Mouse (Mus musculus): ENCODE measurements around the gene Robo1. TPM values are rescaled to one million over a fixed set of nuclear protein-coding genes. Genes with fewer than 3 reads are reported as not detected.

The Robo1 gene
- polyA plus RNA-seq, 1 experiment from 2014 or later = 54.0 TPM

- Histone ChIP-seq H3K9me3 (no peaks in the 10 kb centered on the region), H3K4me1 (peaks cover 3% of the 10 kb centered on the region), H3K4me2 (replicated peaks) (no peak overlapping the region), H3K27me3 (no peaks in the 10 kb centered on the region), H3K9ac (replicated peaks) (no peak overlapping the region), H3K27ac (replicated peaks) (no peak overlapping the region), H3K36me3 (peaks cover 9% of the 10 kb centered on the region), H3K4me3 (no peak overlapping the region)
- no peak for ATAC-seq (replicated peaks)
- 88% methylated on average over 21 of the region's 21 CpGs for WGBS
Observed at GRCm38 (mm10) chr16:72990376-72991167, 682.5 kb downstream of the Robo1 start.

GRCm38 (mm10) chr16:72993189-72993588, 685.1 kb downstream of the Robo1 start:
- Histone ChIP-seq H3K9ac (replicated peaks) (no peak overlapping the region), H3K4me3 (no peak overlapping the region), H3K9me3 (no peaks in the 10 kb centered on the region), H3K4me2 (replicated peaks) (no peak overlapping the region), H3K27ac (replicated peaks) (no peak overlapping the region), H3K27me3 (no peaks in the 10 kb centered on the region), H3K36me3 (peaks cover 9% of the 10 kb centered on the region), H3K4me1 (peaks cover 14% of the 10 kb centered on the region)
- no peak for ATAC-seq (replicated peaks)
- 78% methylated on average over 8 of the region's 8 CpGs for WGBS

- Histone ChIP-seq H3K27ac (replicated peaks) (no peak overlapping the region), H3K4me3 (no peak overlapping the region), H3K9ac (replicated peaks) (no peak overlapping the region), H3K4me1 (peaks cover 16% of the 10 kb centered on the region), H3K4me2 (replicated peaks) (no peak overlapping the region), H3K9me3 (no peaks in the 10 kb centered on the region), H3K27me3 (no peaks in the 10 kb centered on the region), H3K36me3 (peaks cover 9% of the 10 kb centered on the region)
- 85% methylated on average over 10 of the region's 10 CpGs for WGBS
- ATAC-seq (replicated peaks) = no peak
Observed at GRCm38 (mm10) chr16:72993594-72993993, 685.5 kb downstream of the Robo1 start.

- Histone ChIP-seq H3K9me3 (no peaks in the 10 kb centered on the region), H3K27ac (replicated peaks) (peak overlapping the region; percentile 69), H3K27me3 (no peaks in the 10 kb centered on the region), H3K4me3 (no peak overlapping the region), H3K36me3 (peaks cover 8% of the 10 kb centered on the region), H3K9ac (replicated peaks) (no peak overlapping the region), H3K4me1 (peaks cover 19% of the 10 kb centered on the region), H3K4me2 (replicated peaks) (no peak overlapping the region; the same call in 1 of the 2 replicates)
- ATAC-seq (replicated peaks) = peak; percentile 61
- WGBS = 8% methylated on average over 8 of the region's 8 CpGs
Observed at GRCm38 (mm10) chr16:72995251-72995954, 687.3 kb downstream of the Robo1 start.

- no peaks in the 10 kb centered on the region for H3K9me3 ChIP-seq
- no peak overlapping the region for H3K4me2 ChIP-seq (replicated peaks)
- H3K4me3 ChIP-seq = no peak overlapping the region
- H3K4me1 ChIP-seq = peaks cover 19% of the 10 kb centered on the region
- H3K36me3 ChIP-seq = peaks cover 2% of the 10 kb centered on the region; the same call in 1 of the 2 replicates
- H3K27ac ChIP-seq (replicated peaks) = peak overlapping the region; percentile 69
- 24% methylated on average over 10 of the region's 10 CpGs for WGBS
- no peaks in the 10 kb centered on the region for H3K27me3 ChIP-seq
- no peak overlapping the region for H3K9ac ChIP-seq (replicated peaks)
- no peak for ATAC-seq (replicated peaks)
Observed at GRCm38 (mm10) chr16:72995955-72996535, 687.9 kb downstream of the Robo1 start.

GRCm38 (mm10) chr16:72998677-72999076, 690.6 kb downstream of the Robo1 start:
- Histone ChIP-seq H3K9me3 (no peaks in the 10 kb centered on the region), H3K4me3 (no peak overlapping the region), H3K27ac (replicated peaks) (no peak overlapping the region), H3K4me1 (peaks cover 19% of the 10 kb centered on the region), H3K9ac (replicated peaks) (no peak overlapping the region), H3K27me3 (no peaks in the 10 kb centered on the region), H3K36me3 (no peaks in the 10 kb centered on the region), H3K4me2 (replicated peaks) (no peak overlapping the region)
- no peak for ATAC-seq (replicated peaks)
- 68% methylated on average over 6 of the region's 6 CpGs for WGBS

GRCm38 (mm10) chr16:73002685-73003084, 694.6 kb downstream of the Robo1 start:
- H3K27me3 ChIP-seq = no peaks in the 10 kb centered on the region
- H3K27ac ChIP-seq (replicated peaks) = no peak overlapping the region
- no peak overlapping the region for H3K9ac ChIP-seq (replicated peaks)
- WGBS = 88% methylated on average over 4 of the region's 4 CpGs
- H3K4me2 ChIP-seq (replicated peaks) = no peak overlapping the region
- peaks cover 4% of the 10 kb centered on the region; the same call in 1 of the 2 replicates for H3K36me3 ChIP-seq
- peaks cover 5% of the 10 kb centered on the region; the same call in 1 of the 2 replicates for H3K4me1 ChIP-seq
- H3K9me3 ChIP-seq = no peaks in the 10 kb centered on the region
- ATAC-seq (replicated peaks) = no peak
- no peak overlapping the region for H3K4me3 ChIP-seq

- H3K36me3 ChIP-seq = peaks cover 4% of the 10 kb centered on the region; the same call in 1 of the 2 replicates
- ATAC-seq (replicated peaks) = no peak
- WGBS = 98% methylated on average over 11 of the region's 11 CpGs
- no peaks in the 10 kb centered on the region for H3K9me3 ChIP-seq
- no peak overlapping the region for H3K4me3 ChIP-seq
- no peak overlapping the region for H3K4me2 ChIP-seq (replicated peaks)
- no peak overlapping the region for H3K27ac ChIP-seq (replicated peaks)
- no peaks in the 10 kb centered on the region; the same call in 1 of the 2 replicates for H3K4me1 ChIP-seq
- no peak overlapping the region for H3K9ac ChIP-seq (replicated peaks)
- no peaks in the 10 kb centered on the region for H3K27me3 ChIP-seq
Observed at GRCm38 (mm10) chr16:73004601-73005000, 696.5 kb downstream of the Robo1 start.

GRCm38 (mm10) chr16:73005831-73006230, 697.7 kb downstream of the Robo1 start:
- no peak overlapping the region for H3K4me3 ChIP-seq
- H3K4me1 ChIP-seq = no peaks in the 10 kb centered on the region; the same call in 1 of the 2 replicates
- ATAC-seq (replicated peaks) = no peak
- 52% methylated on average over 4 of the region's 4 CpGs for WGBS
- H3K9me3 ChIP-seq = no peaks in the 10 kb centered on the region
- H3K36me3 ChIP-seq = peaks cover 4% of the 10 kb centered on the region; the same call in 1 of the 2 replicates
- H3K4me2 ChIP-seq (replicated peaks) = no peak overlapping the region
- H3K27ac ChIP-seq (replicated peaks) = no peak overlapping the region
- H3K9ac ChIP-seq (replicated peaks) = no peak overlapping the region
- H3K27me3 ChIP-seq = no peaks in the 10 kb centered on the region

- H3K36me3 ChIP-seq = peaks cover 4% of the 10 kb centered on the region; the same call in 1 of the 2 replicates
- 18% methylated on average over 8 of the region's 8 CpGs for WGBS
- no peaks in the 10 kb centered on the region for H3K9me3 ChIP-seq
- no peaks in the 10 kb centered on the region; the same call in 1 of the 2 replicates for H3K4me1 ChIP-seq
- H3K27ac ChIP-seq (replicated peaks) = no peak overlapping the region
- H3K4me3 ChIP-seq = no peak overlapping the region
- no peak overlapping the region for H3K9ac ChIP-seq (replicated peaks)
- no peak for ATAC-seq (replicated peaks)
- H3K4me2 ChIP-seq (replicated peaks) = no peak overlapping the region
- no peaks in the 10 kb centered on the region for H3K27me3 ChIP-seq
Observed at GRCm38 (mm10) chr16:73007434-73007833, 699.3 kb downstream of the Robo1 start.

- Histone ChIP-seq H3K27me3 (no peaks in the 10 kb centered on the region), H3K4me1 (no peaks in the 10 kb centered on the region; the same call in 1 of the 2 replicates), H3K4me3 (no peak overlapping the region), H3K36me3 (0 out of 2 replicates have a peak, but pooled peaks cover 4% of the 10 kb centered on the region), H3K9me3 (no peaks in the 10 kb centered on the region), H3K27ac (replicated peaks) (no peak overlapping the region), H3K4me2 (replicated peaks) (no peak overlapping the region), H3K9ac (replicated peaks) (no peak overlapping the region)
- ATAC-seq (replicated peaks) = no peak
- 69% methylated on average over 7 of the region's 7 CpGs for WGBS
Observed at GRCm38 (mm10) chr16:73011313-73011712, 703.2 kb downstream of the Robo1 start.

- no peak overlapping the region for H3K27ac ChIP-seq (replicated peaks)
- H3K36me3 ChIP-seq = 0 out of 2 replicates have a peak, but pooled peaks cover 4% of the 10 kb centered on the region
- no peak overlapping the region for H3K4me3 ChIP-seq
- no peak overlapping the region for H3K9ac ChIP-seq (replicated peaks)
- WGBS = 93% methylated on average over 11 of the region's 11 CpGs
- H3K9me3 ChIP-seq = no peaks in the 10 kb centered on the region
- H3K27me3 ChIP-seq = no peaks in the 10 kb centered on the region
- no peak for ATAC-seq (replicated peaks)
- no peaks in the 10 kb centered on the region for H3K4me1 ChIP-seq
- no peak overlapping the region for H3K4me2 ChIP-seq (replicated peaks)
Observed at GRCm38 (mm10) chr16:73012926-73013325, 704.8 kb downstream of the Robo1 start.
